Mouse (Mus musculus) right cerebral cortex, adult 18-20 months (tissue): ENCODE results near the gene Denr.

ENCODE experiments used
- DNase-seq: peaks from one replicate; pipeline ENCODE4 v3.0.0; 2022; ENCODE audit warnings: mixed read lengths

The Denr gene

GRCm38 (mm10) chr5:123973299-123974178 is 66.6 kb downstream of the Denr start, which contains the start of gene Hip1r:
Gene Hip1r (plus strand): TSS chr5:123973628.
- peak; percentile 76 for DNase-seq

GRCm38 (mm10) chr5:123974179-123974485 is 67.2 kb downstream of the Denr start:
- no peak for DNase-seq

DNA sequence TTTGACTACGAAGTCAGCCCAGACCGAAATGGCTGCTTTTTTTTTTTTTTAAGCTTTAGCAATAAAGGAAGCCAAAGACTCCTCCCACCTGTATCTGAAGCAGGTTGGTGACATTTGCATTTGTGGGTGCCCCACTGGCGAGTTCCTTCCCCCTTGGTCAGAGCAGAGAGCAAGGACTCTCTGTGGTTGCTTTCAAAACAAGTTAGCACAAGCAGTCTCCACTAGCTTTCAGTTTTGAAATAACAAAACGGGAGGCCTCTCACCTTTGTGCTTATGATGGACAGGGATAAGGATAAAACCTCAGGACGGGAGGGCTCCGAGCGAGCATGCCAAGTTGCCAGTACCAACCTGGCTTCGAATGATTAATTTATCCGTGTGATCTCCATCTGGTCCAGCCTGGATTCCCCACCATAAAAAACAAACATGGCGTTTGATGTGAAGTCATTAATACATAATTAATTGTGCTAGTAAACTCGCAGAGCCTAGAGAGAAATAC is 67.7 kb downstream of the Denr start:
- DNase-seq, result no peak

- no peak for DNase-seq
These were observed 68.7 kb downstream of the Denr start for GRCm38 (mm10) chr5:123975668-123976180.

- no peak for DNase-seq
These were observed 70.3 kb downstream of the Denr start for GRCm38 (mm10) chr5:123977231-123977630.

GRCm38 (mm10) chr5:123978131-123978530 is 71.2 kb downstream of the Denr start:
- DNase-seq, result no peak
